Mouse (Mus musculus) ES-E14 (cell line): ENCODE results near the gene Mtss1l. TPM values are rescaled to one million over a fixed set of nuclear protein-coding genes. Genes with fewer than 3 reads are reported as not detected.

ENCODE experiments used
- DNase-seq: peaks from one replicate; pipeline ENCODE4 v3.0.0-alpha.2; 2013; ENCODE audit warnings: low read depth, low spot score
- H3K27ac ChIP-seq: 2 replicates; pipeline ENCODE4 v1.5.1; 2012; ENCODE audit warnings: low read depth, mild to moderate bottlenecking, low read length, moderate library complexity, mixed read lengths; ENCODE audit not compliant: poor library complexity, insufficient read depth, severe bottlenecking
- H3K36me3 ChIP-seq: 2 replicates; pipeline ENCODE4 v1.6.1; 2012; ENCODE audit warnings: mild to moderate bottlenecking, low read length, moderate library complexity, mixed read lengths; ENCODE audit not compliant: control insufficient read depth, poor library complexity, insufficient read depth, severe bottlenecking
- H3K4me1 ChIP-seq, 2 experiments: fragments of 150-350 bp in 1 of 2; sonication (generic) in 1 of 2; 2 replicates each; pipeline ENCODE4 v1.6.1; 2012; ENCODE audit warnings: low read length in 2 of 2, mild to moderate bottlenecking in 1 of 2, mixed read lengths in 1 of 2; ENCODE audit not compliant: control insufficient read depth in 2 of 2, insufficient read depth in 2 of 2, poor library complexity in 1 of 2
- H3K4me3 ChIP-seq, 2 experiments: fragments of 150-350 bp in 1 of 2; sonication (generic) in 1 of 2; 2 replicates each; pipeline ENCODE4 v1.5.1; 2012; ENCODE audit warnings: low read length in 2 of 2, low read depth in 1 of 2, mild to moderate bottlenecking in 1 of 2, mixed read lengths in 1 of 2; ENCODE audit not compliant: insufficient read depth in 1 of 2, poor library complexity in 1 of 2, severe bottlenecking in 1 of 2
- H3K9ac ChIP-seq: 2 replicates; pipeline ENCODE4 v1.6.1; 2012; ENCODE audit warnings: low read depth, mild to moderate bottlenecking, low read length, mixed read lengths; ENCODE audit not compliant: poor library complexity, insufficient read depth, severe bottlenecking
- H3K9me3 ChIP-seq: fragments of 150-350 bp; sonication (generic); 2 replicates; pipeline ENCODE4 v1.6.1; 2012; ENCODE audit warnings: low read depth, mild to moderate bottlenecking, low read length; ENCODE audit not compliant: control insufficient read depth, insufficient read depth
- CHD2 ChIP-seq: IDR thresholded peaks from 2 replicates; pipeline ENCODE4 v1.6.1; 2014; ENCODE audit warnings: mild to moderate bottlenecking, low read depth, low read length, inconsistent platforms
- HCFC1 ChIP-seq: IDR thresholded peaks from 2 replicates; pipeline ENCODE4 v1.6.1; 2012; ENCODE audit warnings: low read length, inconsistent platforms, borderline replicate concordance; ENCODE audit not compliant: insufficient read depth
- MAFK ChIP-seq: IDR thresholded peaks from 2 replicates; pipeline ENCODE4 v1.6.1; 2014; ENCODE audit warnings: mild to moderate bottlenecking, low read depth, low read length, inconsistent platforms; ENCODE audit not compliant: insufficient read depth
- ZC3H11A ChIP-seq: IDR thresholded peaks from 2 replicates; pipeline ENCODE4 v1.6.1; 2012; ENCODE audit warnings: low read depth, mild to moderate bottlenecking, inconsistent platforms, low read length, borderline replicate concordance
- ZNF384 ChIP-seq: IDR thresholded peaks from 2 replicates; pipeline ENCODE4 v1.6.1; 2012; ENCODE audit warnings: low read depth, low read length, inconsistent platforms
- in situ Hi-C, 2 experiments: fragments of 600-800 bp; cut with MboI; formaldehyde crosslinking; loops; one replicate each; pipeline ENCODE4 v1.15.1; 2025; ENCODE audit warnings: low sequenced_read_pairs in 2 of 2, inconsistent platforms in 1 of 2; ENCODE audit not compliant: unreplicated experiment in 2 of 2
- total RNA-seq: library from RNA; depleted of rRNA; stranded (reverse); fragments of 300-350 nt; gene quantifications from 2 replicates; pipeline ENCODE4 v1.2.3, GENCODE M21; 2012; rRNA removed

Gene Mtss1l
- 3.0 and 3.6 TPM in 2 replicates for total RNA-seq

DNA sequence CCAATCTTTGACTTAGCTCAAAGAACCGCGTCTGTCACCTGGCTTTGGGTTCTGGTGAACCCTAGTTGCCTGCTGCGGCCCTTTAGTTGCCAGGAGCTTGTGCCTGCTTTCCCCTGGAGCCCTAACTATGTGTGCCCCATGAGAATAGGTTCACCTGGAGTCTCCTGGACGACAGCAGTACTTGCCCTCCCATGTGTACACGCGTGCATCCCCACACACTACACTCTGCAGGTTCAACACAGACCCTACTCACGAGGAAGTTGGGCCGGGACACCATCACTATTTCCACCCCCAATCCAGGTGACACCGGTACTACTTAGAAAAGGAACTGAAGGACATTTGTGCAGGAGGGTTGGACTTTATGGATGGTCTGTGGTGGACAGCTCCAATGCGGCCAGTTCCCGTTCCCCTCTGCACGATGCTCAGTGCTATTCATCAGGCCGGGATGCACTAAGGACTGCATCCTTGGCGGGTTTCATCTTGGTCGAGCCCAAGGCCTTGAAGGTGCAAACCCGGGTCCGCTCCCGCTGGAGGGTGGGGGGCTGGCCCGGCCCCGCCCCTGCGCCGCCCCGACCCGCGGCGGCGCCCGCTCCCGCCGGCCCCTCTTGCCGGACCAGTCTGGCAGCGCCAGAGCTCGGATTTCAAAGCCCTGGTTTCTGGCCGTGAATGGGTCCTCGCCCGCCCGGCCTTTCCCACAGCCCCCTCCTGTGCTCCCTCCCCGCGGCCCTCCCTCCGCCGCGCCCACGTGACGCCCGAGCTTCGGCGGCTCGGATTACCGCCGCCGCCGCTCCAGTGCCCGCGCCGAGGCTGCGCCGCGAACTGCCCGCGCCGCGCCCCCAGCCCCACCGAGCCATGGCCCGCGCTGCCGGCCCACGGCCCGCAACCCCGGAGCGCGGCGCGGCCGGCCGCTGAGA is at the start of gene Mtss1l:
Gene Mtss1l (plus strand): TSS at position 792 of the 914 bp plus-strand sequence.
- peak within 1 kb of the TSS; percentile 83 to 93 for H3K4me3 ChIP-seq
- in situ Hi-C loops, result no loop called here
- peak within 1 kb of the TSS; percentile 84 for H3K9ac ChIP-seq
- no peaks in the 10 kb centered on the region for H3K9me3 ChIP-seq
- no peak within 1 kb of the TSS for H3K27ac ChIP-seq
- peaks cover 2 to 6% of the 10 kb centered on the region in 2 experiments; a peak in 1 of 4 replicates for H3K4me1 ChIP-seq
- TF ChIP-seq ZNF384 (no peak), ZC3H11A (no peak), HCFC1 (no peak), CHD2 (no peak)
- peak; percentile 69 for DNase-seq
- 0 out of 2 replicates have a peak, but pooled peaks cover 2% of the 10 kb centered on the region for H3K36me3 ChIP-seq

DNA sequence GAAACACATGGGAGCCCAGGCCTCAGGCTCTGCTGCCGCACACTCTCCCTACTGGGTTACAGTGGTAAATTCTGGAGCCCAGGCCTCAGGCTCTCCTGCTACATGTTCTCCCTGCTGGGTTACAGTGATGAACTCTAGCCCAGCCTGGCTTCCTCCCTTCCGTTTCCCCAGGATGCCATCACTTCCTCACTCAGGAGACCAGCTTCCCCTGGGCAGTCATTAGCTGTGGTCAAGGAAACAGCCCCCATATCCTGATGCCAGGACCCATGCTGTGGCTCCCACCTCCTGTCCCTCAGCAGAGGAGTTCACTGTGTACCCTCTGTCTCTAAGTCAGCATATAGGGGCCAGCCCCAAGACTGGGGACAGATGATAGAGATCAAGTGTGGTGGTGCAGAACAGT is 49.1 kb upstream of the Mtss1l start:
- H3K9ac ChIP-seq, result no peak overlapping the region
- H3K4me3 ChIP-seq, result no peak overlapping the region
- TF ChIP-seq ZNF384 (no peak), ZC3H11A (no peak), HCFC1 (no peak), CHD2 (no peak), MAFK (no peak)
- no peak for DNase-seq
- H3K36me3 ChIP-seq, result peaks cover 39% of the 10 kb centered on the region
- H3K27ac ChIP-seq, result no peak overlapping the region
- no peaks in the 10 kb centered on the region for H3K9me3 ChIP-seq
- no peaks in the 10 kb centered on the region for H3K4me1 ChIP-seq
- in situ Hi-C loops, result no loop called here

DNA sequence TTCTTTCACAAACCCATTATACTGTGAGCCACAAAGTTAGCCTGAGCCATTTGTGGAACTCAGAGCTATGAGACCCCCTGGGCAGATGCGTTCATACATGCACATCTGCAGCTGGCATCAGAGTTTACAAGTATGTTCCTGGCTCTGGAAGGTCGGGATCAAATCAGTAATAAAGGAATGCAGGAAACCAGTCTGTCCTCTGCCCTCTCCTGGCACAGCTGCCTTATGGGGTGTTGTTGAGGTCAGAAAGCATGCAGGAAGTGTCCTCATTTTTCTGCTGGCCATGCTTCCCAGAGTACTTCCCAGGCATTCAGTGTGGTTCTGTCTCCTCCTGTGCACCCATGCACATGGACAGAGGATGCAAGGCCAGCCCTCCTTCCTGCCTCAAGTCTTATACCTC is 48.1 kb upstream of the Mtss1l start:
- H3K9me3 ChIP-seq, result no peaks in the 10 kb centered on the region
- peaks cover 47% of the 10 kb centered on the region for H3K36me3 ChIP-seq
- no peak for DNase-seq
- H3K27ac ChIP-seq, result no peak overlapping the region
- TF ChIP-seq ZNF384 (no peak), ZC3H11A (no peak), CHD2 (no peak), MAFK (no peak), HCFC1 (no peak)
- in situ Hi-C loops, result no loop called here
- H3K4me3 ChIP-seq, result no peak overlapping the region
- no peaks in the 10 kb centered on the region for H3K4me1 ChIP-seq
- H3K9ac ChIP-seq, result no peak overlapping the region

DNA sequence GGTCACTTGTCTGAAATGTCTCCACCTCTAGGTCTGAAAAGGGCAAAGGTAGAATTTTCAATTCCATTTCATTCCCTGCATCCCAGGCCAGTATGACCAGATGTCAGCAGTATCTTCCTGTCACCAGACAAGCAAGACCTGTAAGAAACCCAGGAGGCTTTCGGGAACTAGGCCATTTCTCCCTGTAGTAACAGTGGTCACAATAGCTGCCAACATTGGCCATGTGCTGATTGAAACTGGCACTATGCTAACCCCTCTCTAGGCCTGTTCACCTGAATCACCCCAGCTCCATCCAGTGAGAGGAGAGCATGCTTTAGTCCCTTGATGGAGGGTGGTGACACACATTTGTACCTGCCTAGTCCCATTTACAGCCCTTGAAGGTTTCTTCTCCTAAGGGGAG is 46.7 kb upstream of the Mtss1l start:
- no peak for DNase-seq
- H3K4me3 ChIP-seq, result no peak overlapping the region
- H3K36me3 ChIP-seq, result peaks cover 51% of the 10 kb centered on the region
- H3K27ac ChIP-seq, result no peak overlapping the region
- in situ Hi-C loops, result no loop called here
- TF ChIP-seq ZC3H11A (no peak), HCFC1 (no peak), MAFK (no peak), CHD2 (no peak), ZNF384 (no peak)
- no peaks in the 10 kb centered on the region for H3K9me3 ChIP-seq
- H3K9ac ChIP-seq, result no peak overlapping the region
- H3K4me1 ChIP-seq, result no peaks in the 10 kb centered on the region

DNA sequence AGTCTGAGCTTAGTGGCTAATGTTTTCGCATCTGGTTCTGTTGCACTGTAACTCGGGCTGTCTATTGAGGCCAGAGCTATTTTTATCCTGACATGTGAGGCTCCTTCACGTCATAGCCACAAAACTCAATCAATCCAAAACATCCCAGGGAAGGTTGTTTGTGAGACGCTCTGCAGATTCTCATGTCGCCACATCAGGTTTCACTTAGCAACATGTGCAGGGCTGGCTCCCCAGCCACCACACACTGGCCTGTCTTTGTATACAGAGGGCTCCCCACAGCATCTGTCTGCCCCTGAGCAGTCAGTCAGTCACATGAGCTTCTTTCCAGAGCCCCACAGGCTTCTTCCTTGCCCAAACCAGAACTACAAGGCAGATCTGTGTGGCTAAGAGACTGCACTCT is 44.6 kb upstream of the Mtss1l start:
- TF ChIP-seq ZNF384 (no peak), HCFC1 (no peak), MAFK (no peak)
- no peaks in the 10 kb centered on the region for H3K9me3 ChIP-seq
- H3K9ac ChIP-seq, result no peak overlapping the region
- H3K4me1 ChIP-seq, result no peaks in the 10 kb centered on the region
- DNase-seq, result no peak
- H3K4me3 ChIP-seq, result no peak overlapping the region
- in situ Hi-C loops, result no loop called here
- H3K27ac ChIP-seq, result no peak overlapping the region
- H3K36me3 ChIP-seq, result peaks cover 42% of the 10 kb centered on the region
